Mouse (Mus musculus): Measurements from ENCODE around the gene Wdr4. TPM values are rescaled to one million over a fixed set of nuclear protein-coding genes. Genes with fewer than 3 reads are reported as not detected.
A peak's percentile ranks its signal among the peaks of the same experiment; 100 is the strongest.
"Not testable (repeated sequence)": the region's sequence is repeated elsewhere in the genome, so short reads cannot be mapped to it uniquely, and the experiment has no call there.

The Wdr4 gene
- total RNA-seq, 2 experiments from 2014 or later = 41.6 to 44.5 TPM

DNA sequence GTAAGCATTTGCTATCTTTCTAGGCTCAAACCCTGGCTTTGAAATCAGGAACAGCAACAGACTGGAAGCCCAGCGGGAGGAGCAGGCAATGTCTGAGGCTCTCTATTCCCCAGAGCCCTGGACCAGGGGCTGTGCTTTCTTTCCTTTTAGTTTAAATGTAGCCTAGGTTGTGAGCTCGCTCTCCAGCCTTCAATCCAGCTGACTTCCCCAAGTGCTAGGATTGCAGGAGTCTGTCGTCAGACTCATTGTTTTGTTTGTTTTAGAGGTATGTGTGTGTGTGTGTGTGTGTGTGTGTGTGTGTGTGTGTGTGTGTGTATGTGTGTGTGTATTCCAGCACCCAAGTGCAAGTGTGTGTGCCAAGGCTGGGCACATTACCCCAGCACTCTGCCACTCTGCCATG, 20.3 kb upstream of the Wdr4 start:
- intact Hi-C loops (cut with DNase I) = no loop called here
- no peak for DNase-seq

DNA sequence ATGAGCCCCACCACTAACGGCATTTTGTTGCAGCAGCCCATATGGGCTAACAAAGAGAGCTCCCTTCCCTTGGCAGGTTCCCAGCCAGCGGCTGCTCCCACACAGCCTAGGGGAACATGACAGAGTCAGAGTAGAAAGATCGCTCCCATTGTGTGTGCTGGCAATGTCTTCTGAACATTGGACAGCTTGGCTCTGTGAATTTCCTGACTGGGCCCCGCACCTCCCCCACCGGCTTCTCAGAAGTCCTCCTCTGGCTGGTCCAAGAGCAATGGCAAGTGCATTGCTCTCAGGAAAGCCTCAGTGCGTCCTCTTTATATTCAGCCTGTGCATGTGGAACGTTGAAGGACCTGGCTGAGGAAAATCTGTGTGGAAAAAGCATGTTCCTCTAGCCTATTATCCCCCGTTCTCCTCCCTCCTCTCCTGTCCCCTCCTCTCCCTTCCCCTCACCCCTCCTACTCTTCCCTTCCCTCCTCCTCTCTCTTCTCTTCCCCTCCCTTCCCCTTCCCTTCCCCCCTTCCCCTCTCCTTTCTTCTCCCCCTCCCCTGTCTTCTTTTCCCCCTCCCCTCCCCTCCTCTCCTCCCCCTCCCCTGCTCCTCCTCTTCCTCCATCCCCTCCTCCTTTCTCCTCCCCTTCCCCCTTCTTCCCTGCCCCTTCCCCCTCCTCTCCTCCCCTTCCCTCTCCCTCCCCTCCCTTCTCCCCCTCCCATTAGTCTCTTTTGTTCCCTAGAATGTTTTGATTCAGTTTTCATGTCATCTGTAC, 16.3 kb upstream of the Wdr4 start:
- DNase-seq = peak; percentile 91
- intact Hi-C loops (cut with DNase I) = no loop called here

DNA sequence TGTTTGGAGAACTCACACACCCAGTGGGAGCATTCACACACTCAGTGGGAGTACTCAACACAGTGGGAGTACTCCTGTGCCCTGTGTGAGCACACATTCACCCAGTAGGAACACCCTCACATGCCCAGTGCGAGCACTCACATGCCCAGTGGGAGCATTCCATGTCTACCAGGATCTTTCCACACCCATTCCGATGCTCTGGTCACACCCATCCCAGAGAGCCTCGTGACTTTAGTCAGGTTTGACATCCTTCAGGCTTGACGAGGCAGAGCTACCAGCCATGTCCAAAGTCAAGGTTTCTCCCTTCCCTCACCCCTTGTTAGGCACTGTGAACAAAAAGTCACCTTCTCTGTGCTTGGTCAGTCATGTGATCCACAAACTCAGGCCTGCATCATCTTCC, 15.6 kb upstream of the Wdr4 start:
- intact Hi-C loops (cut with DNase I) = no loop called here
- no peak for DNase-seq

DNA sequence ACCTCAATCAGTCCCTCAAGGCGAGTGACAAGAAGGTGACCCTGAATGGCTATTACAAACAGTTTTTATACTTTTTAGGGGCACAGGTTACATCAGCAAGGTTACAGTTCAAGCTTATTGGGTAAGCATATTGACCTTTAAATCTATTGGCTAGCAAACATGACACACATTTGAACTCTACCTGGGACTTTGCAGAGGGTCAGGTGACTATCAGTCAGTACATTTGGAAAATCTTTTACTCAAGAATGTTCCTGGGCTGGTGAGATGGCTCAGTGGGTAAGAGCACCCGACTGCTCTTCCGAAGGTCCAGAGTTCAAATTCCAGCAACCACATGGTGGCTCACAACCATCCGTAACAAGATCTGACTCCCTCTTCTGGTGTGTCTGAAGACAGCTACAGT, 12.6 kb upstream of the Wdr4 start:
- intact Hi-C loops (cut with DNase I); DNase-seq: not testable (repeated sequence)

DNA sequence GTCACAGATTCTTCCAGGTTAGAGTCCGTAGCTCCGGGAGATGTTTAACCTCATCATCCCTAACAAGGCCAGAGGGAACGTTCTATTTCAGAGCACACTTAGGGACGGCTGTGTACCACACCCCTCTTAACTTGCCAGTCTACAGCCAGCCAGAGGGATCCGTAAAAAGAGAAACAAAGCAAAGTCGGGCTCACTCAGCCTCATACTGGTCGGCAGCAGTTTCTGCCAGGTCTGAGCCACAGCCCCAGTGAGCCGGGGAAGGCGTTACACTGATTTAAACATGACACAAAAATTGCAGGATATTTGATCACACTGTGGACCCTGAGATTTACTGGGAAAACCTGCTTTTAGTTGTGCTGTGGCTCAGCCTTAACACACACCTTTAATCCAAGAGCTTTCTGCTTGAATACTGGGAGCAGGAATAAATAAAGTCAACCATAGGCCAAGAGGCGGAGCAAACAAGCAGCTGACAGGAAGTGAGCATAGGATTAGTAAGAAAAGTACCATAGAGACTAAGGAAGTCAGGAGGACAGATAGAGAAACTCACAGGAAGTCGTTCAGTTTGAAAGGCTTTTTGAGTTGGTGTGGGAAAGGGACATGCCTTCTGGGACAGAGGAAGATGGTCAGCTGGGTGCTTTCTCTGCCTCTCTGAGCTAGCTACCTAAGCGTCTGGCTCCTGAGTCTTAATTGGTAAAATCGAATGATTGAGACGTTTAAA, 11.8 kb upstream of the Wdr4 start:
- intact Hi-C loops (cut with DNase I) = no loop called here
- no peak for DNase-seq

DNA sequence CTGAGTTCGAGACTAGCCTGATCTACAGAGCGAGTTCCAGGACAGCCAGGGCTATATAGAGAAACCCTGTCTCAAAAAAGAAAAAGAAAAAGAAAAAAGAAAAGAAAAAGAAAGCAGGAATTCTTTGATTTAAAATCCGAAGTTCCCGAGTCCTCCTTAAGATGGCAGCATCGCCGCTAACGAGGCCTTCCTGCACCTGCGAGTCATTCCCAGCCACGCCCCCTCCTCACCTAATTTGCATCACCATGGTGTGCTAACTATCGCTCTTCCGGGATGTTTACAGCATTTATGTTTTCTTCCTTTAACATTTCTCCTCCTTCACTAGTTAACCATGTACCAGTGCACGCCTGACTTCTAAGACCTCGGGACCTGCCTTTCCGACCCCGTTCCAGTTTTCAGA, 9.5 kb upstream of the Wdr4 start:
- intact Hi-C loops (cut with DNase I) = loop anchor here (10.0 kb wide), 1 partner anchor 125 kb away; the partner anchor contains the start of gene U2af1
- DNase-seq = peak; percentile 51

DNA sequence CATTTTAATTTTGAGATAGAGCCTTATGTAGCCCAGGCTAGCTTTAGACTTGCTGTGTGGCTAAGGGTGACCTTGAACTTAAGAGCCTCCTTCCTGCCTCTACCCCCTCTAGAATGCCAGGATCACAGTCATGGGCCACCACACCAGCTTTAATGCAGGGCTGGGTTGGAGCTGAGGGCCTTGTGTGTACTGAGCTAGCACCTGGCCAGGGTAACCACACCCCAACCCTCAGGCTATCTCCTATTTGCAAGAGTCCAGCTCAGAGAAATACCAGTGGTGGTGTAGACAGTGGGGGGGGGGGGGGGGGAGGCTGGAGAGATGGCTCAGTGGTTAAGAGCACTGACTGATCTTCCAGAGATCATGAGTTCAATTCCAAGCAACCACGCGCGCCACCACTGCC, 6.0 kb upstream of the Wdr4 start:
- DNase-seq = no peak
- intact Hi-C loops (cut with DNase I) = loop anchor here (10.0 kb wide), 1 partner anchor 129 kb away; the partner anchor contains the start of gene U2af1

DNA sequence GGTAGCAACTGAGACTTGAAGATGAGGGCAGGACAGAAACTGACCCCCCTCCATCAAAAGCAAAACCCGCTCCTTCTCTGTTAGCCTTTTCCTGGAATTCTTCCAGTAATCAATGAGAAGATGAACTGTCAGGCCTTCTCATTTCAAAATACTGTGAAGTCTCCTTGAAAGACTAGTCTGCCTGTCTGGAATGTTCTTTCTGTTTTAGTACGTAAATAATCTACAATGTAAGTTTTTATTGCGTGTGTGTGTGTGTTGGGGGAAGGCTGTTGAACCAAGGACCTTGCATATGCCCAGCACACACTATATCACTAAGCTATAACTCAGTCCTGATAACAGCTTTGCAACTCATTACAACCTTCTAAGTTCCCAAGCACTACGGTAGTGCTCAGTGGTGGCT, 5.3 kb upstream of the Wdr4 start:
- intact Hi-C loops (cut with DNase I) = loop anchor here (10.0 kb wide), 1 partner anchor 130 kb away; the partner anchor contains the start of gene U2af1
- no peak for DNase-seq

DNA sequence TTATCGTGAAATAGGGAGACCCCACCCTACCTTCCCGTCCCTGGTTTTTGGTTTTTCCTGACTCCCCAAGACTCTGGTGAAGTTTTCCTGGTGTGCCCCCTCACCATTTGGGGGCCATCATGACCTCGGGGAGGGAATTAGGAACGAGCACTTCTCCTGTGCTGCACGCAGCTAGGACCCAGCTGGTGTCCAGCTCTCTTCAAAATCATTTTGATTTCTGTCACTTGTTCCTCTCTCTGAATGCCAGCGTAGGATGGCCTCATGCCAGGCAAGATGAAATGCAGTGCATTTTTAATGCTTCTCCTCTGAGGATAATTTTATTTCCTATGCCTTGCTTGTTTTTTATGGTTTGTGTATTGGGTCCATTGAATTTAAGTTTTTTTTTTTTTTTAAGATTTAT, 2.2 kb upstream of the Wdr4 start:
- intact Hi-C loops (cut with DNase I) = loop anchor here (10.0 kb wide), 1 partner anchor 133 kb away; the partner anchor contains the start of gene U2af1
- peak; percentile 69 for DNase-seq

DNA sequence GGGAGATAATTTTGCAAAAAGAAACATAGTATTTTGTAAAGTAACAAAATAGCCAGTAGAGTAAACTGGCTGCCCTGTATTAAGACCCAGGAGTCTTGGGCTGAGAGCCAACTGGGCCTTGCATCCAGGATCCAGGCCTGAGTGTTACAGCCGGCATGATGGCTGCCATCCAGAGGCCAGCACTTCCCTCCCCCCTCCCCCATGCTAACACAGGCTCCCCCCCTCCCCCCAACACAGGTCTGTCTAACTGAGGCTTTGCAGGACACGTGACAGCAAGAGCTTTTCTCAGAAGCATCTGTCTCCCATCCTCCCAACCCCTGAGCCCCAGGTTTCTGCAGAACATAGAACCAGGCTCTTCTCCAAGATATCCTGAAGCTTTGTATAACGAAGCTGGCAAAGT, 1.1 kb upstream of the Wdr4 start:
- peak; percentile 92 for DNase-seq

DNA sequence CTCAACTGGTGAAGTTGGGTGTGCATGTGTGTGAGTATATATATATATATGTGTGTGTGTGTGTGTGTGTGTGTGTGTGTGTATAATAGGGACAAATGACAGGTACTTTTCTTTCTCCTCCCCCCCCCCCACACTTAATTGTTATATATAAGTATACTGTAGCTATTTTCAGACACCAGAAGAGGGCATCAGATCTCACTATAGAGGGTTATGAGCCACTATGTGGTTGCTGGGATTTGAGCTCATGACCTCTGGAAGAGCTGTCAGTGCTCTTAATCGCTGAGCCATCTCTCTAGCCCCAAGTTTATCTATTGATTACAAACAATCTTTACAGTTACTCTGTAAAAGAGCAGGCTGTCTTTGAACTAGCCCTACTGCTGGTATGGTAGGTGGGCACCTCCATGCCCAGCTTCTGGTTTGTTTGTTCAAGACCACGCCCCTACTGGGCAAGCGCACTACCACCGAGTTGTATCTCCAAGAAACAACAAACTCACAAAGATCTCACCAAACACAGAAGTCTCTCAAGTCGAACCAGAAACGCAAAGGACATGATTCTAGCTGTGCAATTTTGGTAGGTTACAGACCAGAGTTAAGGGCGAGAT, 335 bp downstream of the Wdr4 start:
- no peak for DNase-seq
- intact Hi-C loops (cut with DNase I) = no loop called here

More for the DNA sequence above, 1.1 kb upstream of the Wdr4 start:
- intact Hi-C loops (cut with DNase I) = loop anchor here (10.0 kb wide), 1 partner anchor 134 kb away; the partner anchor contains the start of gene U2af1

DNA sequence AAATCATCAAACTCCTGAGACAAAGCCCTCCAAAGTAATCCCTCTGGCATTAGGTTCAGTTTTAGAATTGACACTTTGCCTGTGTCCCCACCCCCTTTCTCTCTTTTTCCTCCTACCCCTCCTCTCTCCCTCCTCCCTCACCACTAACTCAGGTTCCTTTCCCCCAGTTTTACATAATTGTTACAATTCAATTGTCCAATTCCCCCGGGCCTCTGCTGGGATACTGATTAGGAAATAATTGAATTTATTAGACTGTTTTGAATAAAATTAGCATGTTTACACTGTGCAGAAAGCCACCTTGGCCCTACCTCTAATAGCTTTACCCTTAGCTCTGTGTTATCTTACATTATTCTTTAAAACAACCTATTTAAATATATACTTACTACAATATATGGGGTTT, 5.1 kb downstream of the Wdr4 start:
- intact Hi-C loops (cut with DNase I) = loop anchor here (5.0 kb wide), 1 partner anchor 48 kb away; the partner anchor contains the start of gene Pknox1
- DNase-seq = no peak

DNA sequence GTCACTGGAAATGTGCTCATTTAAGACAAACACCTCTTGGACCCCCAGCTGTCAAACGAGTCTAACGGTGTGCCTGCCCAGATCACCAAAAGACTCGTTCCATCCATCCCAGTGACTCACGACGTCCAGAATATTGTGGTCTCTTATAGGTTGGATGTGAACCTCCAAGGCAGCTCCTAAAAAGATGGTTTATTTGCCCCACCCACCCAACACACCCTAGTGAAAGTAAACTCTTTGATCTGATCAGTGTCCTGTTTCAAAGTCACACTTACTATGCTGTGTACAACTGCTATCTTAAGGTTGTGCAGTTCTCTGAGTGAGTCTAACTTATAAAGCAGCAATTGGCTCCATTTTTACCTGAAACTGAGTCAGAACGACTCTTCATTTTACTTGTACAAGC, 7.2 kb downstream of the Wdr4 start:
- no peak for DNase-seq
- intact Hi-C loops (cut with DNase I) = loop anchor here (5.0 kb wide), 1 partner anchor 50 kb away; the partner anchor contains the start of gene Pknox1

DNA sequence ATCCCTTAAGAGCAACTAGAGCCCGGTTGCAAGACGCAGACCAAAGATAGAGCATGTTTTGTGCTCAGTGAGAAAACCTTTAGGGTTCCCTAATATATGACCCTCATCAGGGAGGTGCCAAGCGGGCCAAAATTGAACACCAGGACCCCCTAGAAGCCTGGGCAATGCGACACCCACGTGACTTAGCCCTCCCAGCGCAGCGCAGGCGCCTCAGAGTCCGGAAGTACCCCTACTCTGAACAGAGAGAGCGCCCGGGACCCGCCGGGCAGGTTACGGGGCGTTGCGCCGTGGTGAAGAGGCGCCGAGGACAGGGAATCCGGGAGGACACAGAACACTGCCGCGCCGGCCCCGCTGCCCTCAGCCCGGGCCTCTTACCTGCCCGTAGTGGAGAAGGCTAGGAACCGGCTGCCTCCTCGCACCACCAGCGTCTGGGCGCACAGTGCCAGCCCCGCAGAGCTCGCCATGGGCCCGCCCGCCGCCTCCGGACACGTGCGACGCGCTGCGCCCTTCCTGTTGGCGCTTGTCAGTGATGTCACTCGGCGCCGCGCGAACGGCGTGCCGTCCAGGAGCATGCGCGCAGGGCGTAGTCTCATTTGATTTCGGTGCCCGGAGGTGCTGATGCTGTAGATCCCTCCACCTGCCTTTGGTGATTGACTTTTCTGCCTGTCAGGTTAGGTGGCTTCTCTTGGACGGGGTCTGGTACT, 7.8 kb downstream of the Wdr4 start:
- peak; percentile 88 for DNase-seq
- intact Hi-C loops (cut with DNase I) = loop anchor here (5.0 kb wide), 1 partner anchor 50 kb away; the partner anchor contains the start of gene Pknox1

DNA sequence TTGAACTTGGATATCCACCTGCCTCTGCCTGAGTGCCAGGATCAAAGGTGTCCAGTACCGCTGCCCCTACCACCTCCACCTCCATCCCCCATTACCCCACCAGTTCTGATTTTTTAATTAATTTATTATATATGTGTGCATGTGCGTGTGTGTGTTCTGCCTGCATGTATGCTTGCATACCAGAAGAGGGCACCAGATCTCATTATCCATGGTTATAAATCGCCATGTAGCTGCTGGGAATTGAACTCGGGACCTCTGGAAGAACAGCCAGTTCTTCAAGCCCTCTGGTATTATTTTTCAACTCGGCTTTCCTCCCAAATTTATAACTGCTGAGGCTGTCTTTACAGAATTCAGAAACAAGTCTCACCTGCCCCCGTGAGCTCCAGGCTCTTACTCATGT, 8.8 kb downstream of the Wdr4 start:
- intact Hi-C loops (cut with DNase I) = loop anchor here (5.0 kb wide), 1 partner anchor 51 kb away; the partner anchor contains the start of gene Pknox1
- no peak for DNase-seq

DNA sequence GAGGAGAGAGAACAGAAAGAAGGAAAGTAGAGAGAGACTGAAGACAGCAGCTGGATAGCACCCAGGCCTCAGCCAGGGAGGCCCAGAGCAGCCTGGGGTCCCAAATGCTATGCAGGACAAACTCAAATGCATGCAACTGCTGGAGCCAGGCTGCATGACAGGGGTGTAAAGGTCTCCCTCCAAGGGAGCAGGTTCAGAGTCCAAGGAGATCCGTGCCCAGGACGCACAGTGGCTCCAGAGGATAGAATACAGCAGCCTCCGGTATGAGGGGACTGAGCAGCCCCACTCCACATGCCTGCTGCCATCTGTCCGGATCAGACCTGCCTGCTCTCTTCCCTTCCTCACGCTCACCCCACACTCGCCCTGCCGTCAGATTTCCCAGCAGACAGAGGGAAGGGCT, 13.5 kb downstream of the Wdr4 start:
- no peak for DNase-seq
- intact Hi-C loops (cut with DNase I) = no loop called here

DNA sequence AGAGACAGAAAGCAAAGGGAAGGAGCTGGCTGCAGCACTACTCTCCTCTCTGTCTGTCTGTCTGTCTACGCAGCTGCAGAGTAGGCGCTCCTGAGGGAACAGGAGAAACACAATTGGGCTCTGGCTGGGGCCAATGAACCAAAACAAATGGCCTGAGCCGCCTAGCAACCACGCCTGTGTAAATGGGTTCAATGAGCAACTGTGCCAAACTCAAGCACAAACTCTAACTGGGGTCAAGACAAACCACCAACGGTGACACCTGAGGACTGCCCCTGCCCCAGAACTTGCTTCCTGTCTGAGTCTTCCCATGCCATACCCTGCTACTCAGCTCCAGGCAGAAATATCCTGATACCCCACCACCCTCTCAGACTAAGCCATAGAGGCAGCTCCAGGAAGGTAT, 14.8 kb downstream of the Wdr4 start:
- DNase-seq = no peak
- intact Hi-C loops (cut with DNase I) = no loop called here

DNA sequence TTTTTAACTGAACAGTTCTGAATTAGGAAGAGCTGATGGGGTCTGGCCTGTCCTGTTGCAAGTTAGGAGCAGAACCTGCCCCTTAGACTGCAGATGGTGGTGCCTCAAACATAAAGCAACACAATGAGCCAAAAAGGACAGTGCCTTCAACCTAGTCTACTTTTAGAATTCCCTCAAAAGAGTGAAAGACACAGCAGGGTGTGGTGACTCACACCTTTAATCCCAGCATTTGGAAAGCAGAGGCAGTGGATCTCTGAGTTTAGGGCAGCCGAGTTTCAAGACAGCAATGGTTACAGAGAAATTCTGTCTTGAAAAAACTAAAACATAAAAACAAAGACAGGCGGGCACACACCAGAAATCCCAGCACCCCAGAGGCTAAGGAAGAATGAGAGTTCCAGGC, 15.8 kb downstream of the Wdr4 start:
- DNase-seq = no peak
- intact Hi-C loops (cut with DNase I) = no loop called here

DNA sequence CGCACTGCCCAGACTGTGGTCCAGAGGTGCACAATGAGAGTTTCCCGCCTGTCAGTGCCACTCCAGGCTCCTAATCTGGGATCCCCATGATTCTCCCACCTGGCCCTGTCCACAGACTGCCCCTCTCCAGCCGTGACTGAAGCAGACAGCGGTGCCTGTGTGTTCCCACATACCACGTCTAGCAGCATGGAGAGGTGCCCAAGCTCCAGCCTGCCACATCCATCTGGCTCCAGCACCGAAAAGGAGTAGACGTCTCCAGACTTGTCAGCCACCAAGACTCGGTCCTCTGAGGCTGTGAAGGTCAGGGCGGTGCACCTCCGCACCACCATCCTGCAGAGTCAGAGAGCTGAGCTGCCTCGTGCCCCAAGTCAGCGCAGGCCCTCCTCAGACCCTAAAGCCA, 16.4 kb downstream of the Wdr4 start:
- DNase-seq = no peak
- intact Hi-C loops (cut with DNase I) = no loop called here

DNA sequence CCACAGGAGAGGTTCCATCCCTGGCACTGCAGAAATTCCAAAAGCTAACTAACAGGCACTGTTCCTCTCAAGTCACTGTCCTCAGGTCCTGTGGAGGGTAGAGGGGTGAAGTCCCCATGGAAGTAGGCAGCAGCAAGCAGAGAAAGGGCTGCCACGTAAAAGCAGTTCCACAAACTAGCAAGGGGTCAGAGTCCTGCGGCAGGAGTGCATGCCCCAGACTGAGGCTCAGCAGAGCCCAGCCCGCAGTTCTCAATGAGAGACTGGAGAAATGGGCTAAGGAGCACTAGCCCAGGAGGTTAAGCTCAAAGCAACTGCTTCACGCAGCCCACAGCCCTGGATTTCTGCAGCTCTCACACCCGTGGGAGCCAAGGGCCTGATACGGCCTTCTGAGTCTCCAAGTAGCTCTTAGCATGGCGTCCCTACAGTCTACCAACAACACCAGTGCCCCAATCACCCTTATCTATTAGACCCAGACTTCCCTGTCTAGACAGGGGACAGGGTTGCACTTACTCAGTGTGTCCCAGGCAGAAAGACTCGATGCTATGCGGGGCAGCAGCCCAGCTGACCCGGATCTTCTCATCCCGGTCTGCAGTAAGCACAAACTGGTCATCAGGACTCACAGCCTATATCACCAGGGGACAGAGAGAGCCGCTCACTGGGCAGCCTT, 17.4 kb downstream of the Wdr4 start:
- intact Hi-C loops (cut with DNase I) = no loop called here
- DNase-seq = no peak
